Mouse (Mus musculus) neural tube, embryonic 15.5 days (tissue): Measurements from ENCODE around the gene Tctn1. TPM values are rescaled to one million over a fixed set of nuclear protein-coding genes. Genes with fewer than 3 reads are reported as not detected.
"Not testable (repeated sequence)": the region's sequence is repeated elsewhere in the genome, so short reads cannot be mapped to it uniquely, and the experiment has no call there.

Source experiments
- ATAC-seq: fragments of 200-750 bp; cut with Nextera tagmentation; 2 replicates; pipeline ENCODE4 v1.8.0; 2017; ENCODE audit warnings: mild to moderate bottlenecking, moderate TSS enrichment, moderate library complexity; ENCODE audit not compliant: low FRiP score
- H3K27ac ChIP-seq: fragments of 300-500 bp; sonication (generic); replicated peaks from 2 replicates; pipeline ENCODE4 v1.5.1; 2015; ENCODE audit warnings: mild to moderate bottlenecking, inconsistent platforms
- H3K27me3 ChIP-seq: fragments of 300-500 bp; sonication (generic); replicated peaks from 2 replicates; pipeline ENCODE4 v1.6.1; 2015; ENCODE audit warnings: inconsistent platforms
- H3K36me3 ChIP-seq: fragments of 300-500 bp; sonication (generic); 2 replicates; pipeline ENCODE4 v1.6.1; 2015; ENCODE audit warnings: inconsistent platforms
- H3K4me1 ChIP-seq: fragments of 300-500 bp; sonication (generic); 2 replicates; pipeline ENCODE4 v1.6.1; 2015; ENCODE audit warnings: inconsistent platforms
- H3K4me2 ChIP-seq: fragments of 300-500 bp; sonication (generic); 2 replicates; pipeline ENCODE4 v1.6.1; 2015; ENCODE audit warnings: inconsistent platforms, mild to moderate bottlenecking, moderate library complexity
- H3K4me3 ChIP-seq: fragments of 300-500 bp; sonication (generic); replicated peaks from 2 replicates; pipeline ENCODE4 v1.5.1; 2015; ENCODE audit warnings: mild to moderate bottlenecking, inconsistent platforms
- H3K9ac ChIP-seq: fragments of 300-500 bp; sonication (generic); replicated peaks from 2 replicates; pipeline ENCODE4 v1.6.1; 2015; ENCODE audit warnings: mild to moderate bottlenecking, inconsistent platforms
- H3K9me3 ChIP-seq: fragments of 300-500 bp; sonication (generic); replicated peaks from 2 replicates; pipeline ENCODE4 v1.6.1; 2016; ENCODE audit warnings: inconsistent platforms
- WGBS: fragments of 180-500 bp; shearing (Covaris S2); methylation state at CpG from one replicate; pipeline ENCODE4 v1.1.7; 2015; ENCODE audit warnings: mixed read lengths; 5-methylcytosine and 5-hydroxymethylcytosine counted together
- polyA plus RNA-seq: library from polyadenylated mRNA; unstranded; fragments of >200 nt; fragmentation: Nextera tagmentation; extraction: Ambion mirVana; gene quantifications from 2 replicates; pipeline ENCODE4 v1.2.1, GENCODE M21; 2015

The Tctn1 gene
- polyA plus RNA-seq, 1 experiment from 2014 or later = 5.8 TPM

- no peaks in the 10 kb centered on the region for H3K36me3 ChIP-seq
- H3K27me3 ChIP-seq = no peaks in the 10 kb centered on the region
- H3K27ac ChIP-seq = no peak overlapping the region
- H3K4me2 ChIP-seq = no peak overlapping the region
- 0 out of 2 replicates have a peak, but pooled peaks cover 4% of the 10 kb centered on the region for H3K9me3 ChIP-seq
- no peak overlapping the region for H3K9ac ChIP-seq
- H3K4me3 ChIP-seq = no peak overlapping the region
- WGBS = 95% methylated on average over 4 of the region's 4 CpGs
- peaks cover 12% of the 10 kb centered on the region for H3K4me1 ChIP-seq
- ATAC-seq = no peak
Measured at GRCm38 (mm10) chr5:122230816-122231215, 33.4 kb downstream of the Tctn1 start.

DNA sequence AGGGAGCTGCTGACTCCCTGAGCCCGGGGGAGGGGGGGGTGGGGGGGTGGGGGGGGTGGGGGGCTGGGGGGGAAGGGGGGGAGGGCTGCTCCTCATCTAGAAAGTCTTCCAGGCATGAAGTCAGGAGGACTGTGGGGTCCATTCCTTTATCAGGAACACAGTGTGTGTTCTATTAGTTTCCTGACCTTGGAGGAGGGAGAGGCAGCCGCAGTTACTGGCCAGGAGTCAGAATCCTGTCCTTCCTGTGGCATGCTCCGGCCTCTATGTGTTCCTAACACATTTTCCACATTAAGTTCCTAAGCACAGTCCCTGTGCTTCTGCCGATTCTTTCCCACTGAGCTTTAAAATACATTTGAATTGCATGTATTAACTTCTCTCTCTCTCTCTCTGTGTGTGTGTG, 35.5 kb downstream of the Tctn1 start:
- no peak overlapping the region for H3K4me3 ChIP-seq
- no peak overlapping the region for H3K4me2 ChIP-seq
- 0 out of 2 replicates have a peak, but pooled peaks cover 4% of the 10 kb centered on the region for H3K9me3 ChIP-seq
- 71% methylated on average over 3 of the region's 4 CpGs for WGBS
- no peaks in the 10 kb centered on the region for H3K36me3 ChIP-seq
- ATAC-seq = no peak
- H3K4me1 ChIP-seq = no peaks in the 10 kb centered on the region
- H3K27ac ChIP-seq = no peak overlapping the region
- no peaks in the 10 kb centered on the region for H3K27me3 ChIP-seq
- no peak overlapping the region for H3K9ac ChIP-seq

DNA sequence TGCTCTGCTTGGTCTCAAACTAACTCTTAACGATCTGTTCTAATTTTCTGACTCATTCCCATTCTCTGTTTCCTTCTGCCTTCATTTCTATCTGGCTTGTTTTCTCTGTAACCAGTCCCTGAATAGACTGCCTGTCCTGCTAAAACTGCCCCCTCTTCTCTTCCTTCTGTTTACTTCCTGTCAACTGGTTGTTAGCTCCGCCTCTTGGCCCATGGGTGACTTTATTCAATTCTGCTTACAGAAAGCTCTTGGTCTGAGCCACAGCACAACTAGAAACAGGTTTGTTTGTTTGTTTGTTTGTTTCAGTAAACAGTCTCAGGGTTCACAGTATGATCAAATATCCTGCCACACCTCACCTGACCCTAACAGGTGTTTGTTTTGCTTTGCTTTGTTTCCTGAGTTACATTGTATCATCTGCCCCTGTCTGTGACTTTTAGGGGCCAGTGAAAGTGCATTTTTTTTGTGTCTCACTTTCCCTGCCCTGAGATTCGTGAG, 35.9 kb downstream of the Tctn1 start:
- Histone ChIP-seq H3K27ac (no peak overlapping the region), H3K36me3 (no peaks in the 10 kb centered on the region), H3K9ac (no peak overlapping the region), H3K27me3 (no peaks in the 10 kb centered on the region), H3K4me1 (no peaks in the 10 kb centered on the region), H3K4me2 (no peak overlapping the region), H3K9me3 (0 out of 2 replicates have a peak, but pooled peaks cover 4% of the 10 kb centered on the region), H3K4me3 (no peak overlapping the region)
- ATAC-seq = no peak
- WGBS = 95% methylated on average over 3 of the region's 3 CpGs

- H3K9ac ChIP-seq = no peak overlapping the region
- WGBS = 94% methylated on average over 2 of the region's 2 CpGs
- 0 out of 2 replicates have a peak, but pooled peaks cover 4% of the 10 kb centered on the region for H3K9me3 ChIP-seq
- no peaks in the 10 kb centered on the region for H3K27me3 ChIP-seq
- H3K4me3 ChIP-seq = no peak overlapping the region
- H3K4me1 ChIP-seq = 0 out of 2 replicates have a peak, but pooled peaks cover 3% of the 10 kb centered on the region
- H3K36me3 ChIP-seq = no peaks in the 10 kb centered on the region
- H3K4me2 ChIP-seq = no peak overlapping the region
- no peak for ATAC-seq
- H3K27ac ChIP-seq = no peak overlapping the region
Measured at GRCm38 (mm10) chr5:122224291-122224690, 40.0 kb downstream of the Tctn1 start.

DNA sequence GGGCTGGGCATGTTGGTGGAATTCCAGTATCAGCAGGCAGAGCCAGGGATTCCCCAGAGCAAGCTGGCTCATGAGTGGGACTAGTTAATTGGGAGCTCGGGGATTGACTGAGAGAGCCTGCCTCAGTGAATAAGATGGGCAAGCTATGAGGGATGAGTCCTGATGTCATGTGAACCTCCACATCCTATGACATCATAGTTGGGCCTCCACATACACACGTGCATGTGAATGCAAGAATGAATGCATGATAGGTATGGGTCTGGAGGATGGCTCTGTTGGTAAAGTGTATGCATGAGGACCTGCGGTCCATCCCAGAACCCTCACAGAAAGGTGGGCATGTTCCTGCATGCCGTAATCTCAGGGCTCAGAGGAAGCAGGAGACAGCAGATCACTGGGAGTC, 43.2 kb downstream of the Tctn1 start:
- H3K27me3 ChIP-seq = no peaks in the 10 kb centered on the region
- no peaks in the 10 kb centered on the region for H3K9me3 ChIP-seq
- no peak overlapping the region for H3K4me2 ChIP-seq
- no peak overlapping the region for H3K9ac ChIP-seq
- 0 out of 2 replicates have a peak, but pooled peaks cover 3% of the 10 kb centered on the region for H3K4me1 ChIP-seq
- H3K27ac ChIP-seq = no peak overlapping the region
- ATAC-seq = no peak
- WGBS = 94% methylated on average over 4 of the region's 4 CpGs
- H3K4me3 ChIP-seq = no peak overlapping the region
- H3K36me3 ChIP-seq = no peaks in the 10 kb centered on the region

DNA sequence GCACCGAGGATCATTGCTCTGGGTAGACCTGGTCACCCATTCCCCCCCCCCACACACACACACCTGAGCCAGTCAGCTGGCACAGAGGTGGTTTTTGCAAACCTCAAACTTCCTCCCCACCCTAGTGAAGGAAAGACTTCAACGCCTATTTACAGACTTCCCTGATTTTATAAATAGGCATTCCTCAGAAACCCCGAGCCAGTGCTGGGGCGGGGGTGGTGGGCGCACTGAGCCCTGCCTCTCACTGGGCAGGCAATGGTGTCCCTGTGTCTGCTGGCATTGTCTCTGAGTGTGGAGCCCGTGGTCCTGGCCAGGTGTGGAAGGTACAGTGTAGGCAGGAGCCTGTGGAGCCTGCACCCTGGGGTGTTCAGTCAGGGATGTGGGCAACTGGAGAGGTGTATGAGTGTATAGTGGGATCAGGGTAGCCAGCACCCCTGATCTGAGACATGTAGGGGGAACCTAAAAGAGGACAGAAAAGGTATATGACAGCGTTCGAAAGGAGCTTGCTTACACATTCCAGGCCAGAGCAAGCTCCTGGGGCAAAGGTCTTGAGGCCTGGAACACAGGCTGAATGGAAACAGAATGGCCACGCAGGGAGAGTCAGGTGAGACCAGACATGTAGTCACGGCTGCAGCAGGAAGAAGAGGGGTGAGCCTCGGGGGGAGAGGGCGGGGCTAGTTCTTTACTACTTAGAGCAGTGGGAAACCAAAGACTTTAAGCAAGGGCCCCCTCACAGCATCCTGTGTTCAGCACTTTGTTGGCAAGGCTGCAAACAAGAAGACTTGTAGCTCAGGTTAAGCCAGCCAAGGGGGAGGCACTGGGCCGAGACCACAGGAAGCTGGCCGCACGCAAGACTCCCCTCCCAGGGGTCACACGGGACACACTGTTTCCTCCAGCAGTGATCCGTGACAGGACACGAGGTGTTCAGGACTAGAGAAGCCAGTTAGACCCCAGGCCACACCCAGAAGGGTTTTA, 44.3 kb downstream of the Tctn1 start:
- Histone ChIP-seq H3K4me2 (no peak overlapping the region), H3K4me1 (0 out of 2 replicates have a peak, but pooled peaks cover 3% of the 10 kb centered on the region), H3K27me3 (no peaks in the 10 kb centered on the region), H3K9me3 (no peaks in the 10 kb centered on the region), H3K27ac (no peak overlapping the region), H3K36me3 (no peaks in the 10 kb centered on the region), H3K4me3 (no peak overlapping the region), H3K9ac (no peak overlapping the region)
- ATAC-seq = no peak
- 77% methylated on average over 18 of the region's 18 CpGs for WGBS

DNA sequence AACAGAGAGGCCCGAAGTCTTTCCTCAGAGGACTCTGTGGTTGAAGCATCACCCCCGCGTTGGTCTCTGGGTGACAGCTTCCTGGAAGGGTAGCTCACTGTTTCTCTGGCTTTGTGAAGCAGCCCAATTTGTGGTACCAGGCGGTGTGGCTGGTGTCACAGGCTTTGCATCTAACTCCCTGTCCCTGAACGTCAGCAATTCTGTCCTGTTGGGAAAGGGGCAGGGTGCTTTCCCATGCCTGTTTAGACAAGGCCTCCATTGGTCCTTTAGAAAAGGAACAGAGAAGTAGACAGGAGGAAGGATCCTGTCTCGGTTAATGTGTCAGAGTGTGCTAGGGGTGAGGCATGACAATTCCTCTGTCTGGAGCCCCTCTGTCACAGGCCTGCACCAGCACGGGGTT, 45.3 kb downstream of the Tctn1 start:
- Histone ChIP-seq H3K27ac (no peak overlapping the region), H3K36me3 (no peaks in the 10 kb centered on the region), H3K27me3 (no peaks in the 10 kb centered on the region), H3K4me2 (no peak overlapping the region), H3K4me3 (no peak overlapping the region), H3K4me1 (0 out of 2 replicates have a peak, but pooled peaks cover 3% of the 10 kb centered on the region), H3K9ac (no peak overlapping the region), H3K9me3 (no peaks in the 10 kb centered on the region)
- ATAC-seq = no peak
- WGBS = 82% methylated on average over 7 of the region's 7 CpGs

DNA sequence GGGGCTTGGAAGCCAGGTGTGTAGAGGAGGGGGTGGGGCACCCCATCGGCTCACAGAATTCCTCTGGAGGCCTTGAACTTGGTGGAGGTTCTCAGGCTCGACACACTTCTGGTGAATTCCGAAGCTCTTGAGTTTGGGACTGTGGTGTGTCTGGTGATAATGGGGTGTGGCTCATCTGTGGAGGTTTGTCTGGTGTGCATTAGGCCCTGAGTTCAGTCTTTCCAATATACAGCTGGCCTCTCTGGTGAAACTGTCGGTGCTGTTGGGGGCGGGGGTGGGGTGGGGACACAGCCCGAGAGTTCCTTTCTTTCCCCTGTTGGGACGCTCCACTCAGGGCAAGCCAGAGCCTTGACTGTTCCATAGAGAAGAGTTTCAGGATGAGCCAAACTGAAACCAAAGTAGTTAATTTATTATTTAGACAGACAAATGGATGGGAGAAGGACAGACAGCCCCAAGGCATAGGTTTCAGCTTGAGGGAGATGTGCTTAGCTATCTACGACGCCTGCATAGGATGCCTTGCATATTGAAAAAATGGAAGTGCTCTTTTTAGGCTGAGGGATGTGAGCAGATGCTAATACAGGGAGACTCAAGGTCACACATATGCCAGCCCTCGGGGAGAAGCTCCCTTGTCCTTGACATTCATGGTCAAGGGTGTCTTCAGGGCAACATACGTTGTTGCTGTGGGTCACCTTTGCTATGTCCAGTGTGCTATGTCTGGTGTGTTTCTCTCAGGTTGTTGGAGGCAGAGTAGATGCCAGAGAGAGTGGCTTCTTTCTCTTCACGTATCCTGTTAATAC, 46.0 kb downstream of the Tctn1 start:
- Histone ChIP-seq H3K4me1 (0 out of 2 replicates have a peak, but pooled peaks cover 3% of the 10 kb centered on the region), H3K36me3 (no peaks in the 10 kb centered on the region), H3K4me2 (no peak overlapping the region), H3K27ac (no peak overlapping the region), H3K9me3 (no peaks in the 10 kb centered on the region), H3K27me3 (no peaks in the 10 kb centered on the region), H3K9ac (no peak overlapping the region), H3K4me3 (no peak overlapping the region)
- no peak for ATAC-seq
- 86% methylated on average over 12 of the region's 12 CpGs for WGBS

- Histone ChIP-seq H3K4me2 (no peak overlapping the region), H3K4me1 (0 out of 2 replicates have a peak, but pooled peaks cover 3% of the 10 kb centered on the region), H3K4me3 (no peak overlapping the region), H3K27ac (no peak overlapping the region), H3K27me3 (no peaks in the 10 kb centered on the region), H3K36me3 (no peaks in the 10 kb centered on the region), H3K9ac (no peak overlapping the region), H3K9me3 (no peaks in the 10 kb centered on the region)
- no peak for ATAC-seq
- WGBS = 91% methylated on average over 6 of the region's 6 CpGs
Measured at GRCm38 (mm10) chr5:122217636-122218035, 46.6 kb downstream of the Tctn1 start.

DNA sequence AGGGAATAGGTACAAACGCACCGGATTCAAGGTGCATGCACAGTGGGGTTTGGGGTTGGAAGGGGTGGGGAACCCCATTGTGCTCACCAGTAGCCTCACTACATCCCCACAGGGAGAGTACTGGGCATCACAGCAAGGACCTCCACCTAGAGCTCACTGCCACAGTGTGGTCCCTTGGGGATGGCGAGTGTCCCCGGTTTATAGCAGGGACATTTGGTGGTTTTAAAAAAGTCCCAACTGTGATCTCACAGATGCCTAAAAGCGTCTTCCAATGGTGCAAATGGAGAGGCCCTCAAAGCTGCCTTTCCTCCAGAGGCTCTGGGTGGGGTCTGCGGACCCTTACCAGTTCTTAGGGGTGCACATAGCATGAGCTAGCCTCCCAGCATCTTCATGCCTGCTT, 50.4 kb downstream of the Tctn1 start:
- peaks cover 10% of the 10 kb centered on the region; the same call in 1 of the 2 replicates for H3K4me1 ChIP-seq
- no peaks in the 10 kb centered on the region for H3K36me3 ChIP-seq
- no peaks in the 10 kb centered on the region for H3K27me3 ChIP-seq
- no peak overlapping the region for H3K27ac ChIP-seq
- WGBS = 84% methylated on average over 6 of the region's 6 CpGs
- no peak overlapping the region for H3K4me3 ChIP-seq
- no peak overlapping the region for H3K4me2 ChIP-seq
- H3K9ac ChIP-seq = no peak overlapping the region
- H3K9me3 ChIP-seq = no peaks in the 10 kb centered on the region
- no peak for ATAC-seq

DNA sequence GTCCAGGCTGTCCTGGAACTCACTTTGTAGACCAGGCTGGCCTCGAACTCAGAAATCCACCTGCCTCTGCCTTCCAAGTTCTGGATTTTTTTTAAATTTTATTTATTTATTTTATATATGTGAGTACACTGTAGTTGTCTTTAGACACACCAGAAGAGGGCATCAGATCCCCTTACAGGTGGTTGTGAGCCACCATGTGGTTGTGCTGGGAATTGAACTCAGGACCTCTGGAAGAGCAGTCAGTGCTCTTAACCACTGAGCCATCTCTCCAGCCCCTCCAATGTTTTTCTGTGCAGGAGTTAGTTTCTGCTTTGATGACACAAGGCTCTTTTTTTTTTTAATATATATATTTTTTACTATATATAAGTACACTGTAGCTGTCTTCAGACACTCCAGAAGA, 51.4 kb downstream of the Tctn1 start:
- H3K4me3 ChIP-seq, H3K4me2 ChIP-seq, H3K27ac ChIP-seq, H3K27me3 ChIP-seq, ATAC-seq, H3K9ac ChIP-seq, H3K9me3 ChIP-seq, H3K4me1 ChIP-seq, H3K36me3 ChIP-seq: not testable (repeated sequence)
- 97% methylated on average over 1 of the region's 1 CpGs for WGBS
